Mouse (Mus musculus): Measurements from ENCODE around the gene Mnat1.
"Not testable (repeated sequence)": the region's sequence is repeated elsewhere in the genome, so short reads cannot be mapped to it uniquely, and the experiment has no call there.

Gene Mnat1

GRCm38 (mm10) chr12:73151038-73151437, 27.5 kb downstream of the Mnat1 start:
- not testable (repeated sequence) for DNase-seq

GRCm38 (mm10) chr12:73154150-73154549, 30.6 kb downstream of the Mnat1 start:
- DNase-seq = no peak

GRCm38 (mm10) chr12:73160341-73160740, 36.8 kb downstream of the Mnat1 start:
- no peak for DNase-seq

GRCm38 (mm10) chr12:73162408-73163181, 39.1 kb downstream of the Mnat1 start:
- DNase-seq = peak in 1 of 2 experiments; percentile 9

GRCm38 (mm10) chr12:73170794-73171193, 47.3 kb downstream of the Mnat1 start:
- no peak for DNase-seq

- DNase-seq = peak; percentile 19 to 21
Observed at GRCm38 (mm10) chr12:73183896-73184295, 60.4 kb downstream of the Mnat1 start.

GRCm38 (mm10) chr12:73197363-73197762, 73.8 kb downstream of the Mnat1 start:
- DNase-seq = no peak

- no peak for DNase-seq
Observed at GRCm38 (mm10) chr12:73198451-73198850, 74.9 kb downstream of the Mnat1 start.

- no peak for DNase-seq
Observed at GRCm38 (mm10) chr12:73199375-73199774, 75.9 kb downstream of the Mnat1 start.

- DNase-seq = peak; percentile 31 to 47
Observed at GRCm38 (mm10) chr12:73201587-73201986, 78.1 kb downstream of the Mnat1 start.

- DNase-seq = no peak
Observed at GRCm38 (mm10) chr12:73205710-73206649, 82.5 kb downstream of the Mnat1 start.

- no peak for DNase-seq
Observed at GRCm38 (mm10) chr12:73207008-73207407, 83.5 kb downstream of the Mnat1 start.

- no peak for DNase-seq
Observed at GRCm38 (mm10) chr12:73207461-73207860, 83.9 kb downstream of the Mnat1 start.

- DNase-seq = no peak
Observed at GRCm38 (mm10) chr12:73208518-73208917, 85.0 kb downstream of the Mnat1 start.

- no peak for DNase-seq
Observed at GRCm38 (mm10) chr12:73209117-73209516, 85.6 kb downstream of the Mnat1 start.

GRCm38 (mm10) chr12:73210454-73210853, 86.9 kb downstream of the Mnat1 start:
- DNase-seq = no peak

GRCm38 (mm10) chr12:73215773-73216172, 92.3 kb downstream of the Mnat1 start:
- no peak for DNase-seq

- no peak for DNase-seq
Observed at GRCm38 (mm10) chr12:73218632-73219031, 95.1 kb downstream of the Mnat1 start.

- no peak for DNase-seq
Observed at GRCm38 (mm10) chr12:73221235-73221634, 97.7 kb downstream of the Mnat1 start.

- DNase-seq = no peak
Observed at GRCm38 (mm10) chr12:73223872-73224271, 100.4 kb downstream of the Mnat1 start.

GRCm38 (mm10) chr12:73228427-73228826, 104.9 kb downstream of the Mnat1 start:
- no peak for DNase-seq

- no peak for DNase-seq
Observed at GRCm38 (mm10) chr12:73230196-73230595, 106.7 kb downstream of the Mnat1 start.

- no peak for DNase-seq
Observed at GRCm38 (mm10) chr12:73231552-73231951, 108.0 kb downstream of the Mnat1 start.

- no peak for DNase-seq
Observed at GRCm38 (mm10) chr12:73232586-73232985, 109.1 kb downstream of the Mnat1 start.

All from B cell, adult 2 months (primary cell).